Mouse (Mus musculus) liver, embryonic 14.5 days (tissue): ENCODE measurements around the gene Arl10.

Experiments used
- CTCF ChIP-seq: IDR thresholded peaks from 2 replicates; pipeline ENCODE4 v1.5.1; 2016; ENCODE audit warnings: antibody characterized with exemption, low read depth, control low read depth
- EP300 ChIP-seq: IDR thresholded peaks from 2 replicates; pipeline ENCODE4 v1.6.1; 2016; ENCODE audit warnings: antibody characterized with exemption, low read depth

DNA sequence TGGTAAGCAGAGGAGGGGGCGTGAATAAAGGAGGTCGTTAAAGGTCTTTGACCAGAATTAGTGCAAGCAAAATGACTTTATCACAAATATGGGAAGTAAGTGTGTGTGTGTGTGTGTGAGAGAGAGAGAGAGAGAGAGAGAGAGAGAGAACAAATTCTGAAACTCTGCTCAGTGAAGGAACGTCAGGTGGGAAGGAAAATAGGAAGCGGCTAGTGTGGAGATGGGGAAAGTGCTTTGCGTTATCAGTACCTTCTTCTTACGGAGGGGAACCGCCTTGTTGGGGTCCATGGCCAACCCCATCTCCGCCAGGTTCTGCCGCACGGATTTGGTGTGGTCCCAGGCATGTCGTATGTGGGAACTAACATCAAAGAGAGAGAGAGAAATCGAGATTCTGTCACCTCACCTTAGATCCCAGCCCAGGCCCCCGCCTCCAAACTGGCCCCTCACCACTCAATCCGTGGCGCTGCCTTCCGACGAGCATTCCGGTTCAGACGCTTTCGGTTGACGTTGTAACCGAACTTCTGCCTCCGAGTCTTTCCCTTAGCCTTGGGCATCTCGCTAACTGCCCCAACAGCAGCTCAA is 14.7 kb downstream of the Arl10 start:
- TF ChIP-seq CTCF, result no peak; the same call in 1 of the 2 replicates
- no peak for TF ChIP-seq EP300
